Mouse (Mus musculus): ENCODE measurements around the gene Slc35f3. TPM values are rescaled to one million over a fixed set of nuclear protein-coding genes. Genes with fewer than 3 reads are reported as not detected.

Gene Slc35f3
- polyA plus RNA-seq, 1 experiment from 2014 or later: 0.83 TPM

GRCm38 (mm10) chr8:126433827-126434226, 135.5 kb downstream of the Slc35f3 start:
- no peak overlapping the region for H3K27ac ChIP-seq (ENCODE audit: low read depth, low read length)
- H3K9me3 ChIP-seq (ENCODE audit: control insufficient read depth, low read length): no peaks in the 10 kb centered on the region
- no peaks in the 10 kb centered on the region for H3K4me1 ChIP-seq (ENCODE audit: control insufficient read depth, insufficient read depth, low read length)
- H3K27me3 ChIP-seq (ENCODE audit: control insufficient read depth, insufficient read depth, low read length): no peaks in the 10 kb centered on the region
- H3K9ac ChIP-seq (ENCODE audit: low read depth, low read length): no peak overlapping the region
- ATAC-seq (ENCODE audit: low FRiP score, low TSS enrichment): no peak
- peaks cover 80% of the 10 kb centered on the region for H3K36me3 ChIP-seq (ENCODE audit: control insufficient read depth, insufficient read depth, low read length)
- H3K4me3 ChIP-seq (ENCODE audit: low read length): no peak overlapping the region
- H3K4me2 ChIP-seq (replicated peaks; ENCODE audit: low read depth, low read length): no peak overlapping the region
- WGBS: 84% methylated on average over 7 of the region's 7 CpGs

- H3K27me3 ChIP-seq (ENCODE audit: control insufficient read depth, insufficient read depth, low read length): no peaks in the 10 kb centered on the region
- H3K4me2 ChIP-seq (replicated peaks; ENCODE audit: low read depth, low read length): no peak overlapping the region
- no peaks in the 10 kb centered on the region for H3K9me3 ChIP-seq (ENCODE audit: control insufficient read depth, low read length)
- ATAC-seq (ENCODE audit: low FRiP score, low TSS enrichment): no peak
- H3K27ac ChIP-seq (ENCODE audit: low read depth, low read length): no peak overlapping the region
- no peak overlapping the region for H3K9ac ChIP-seq (ENCODE audit: low read depth, low read length)
- H3K4me1 ChIP-seq (ENCODE audit: control insufficient read depth, insufficient read depth, low read length): no peaks in the 10 kb centered on the region
- H3K36me3 ChIP-seq (ENCODE audit: control insufficient read depth, insufficient read depth, low read length): peaks cover 57% of the 10 kb centered on the region
- WGBS: 58% methylated on average over 2 of the region's 2 CpGs
- no peak overlapping the region for H3K4me3 ChIP-seq (ENCODE audit: low read length)
Measured at GRCm38 (mm10) chr8:126438937-126439336, 140.6 kb downstream of the Slc35f3 start.

Other genes starting within 250 kb of the Slc35f3 start
- 57.7 and 68.6 TPM in 2 replicates for gene Coa6, start 124.0 kb downstream of the Slc35f3 start, polyA plus RNA-seq (2014; fragmentation: Nextera tagmentation; extraction: Ambion mirVana)
- 3.3 and 6.3 TPM in 2 replicates for gene Tarbp1, start 176.5 kb downstream of the Slc35f3 start, polyA plus RNA-seq (2014; fragmentation: Nextera tagmentation; extraction: Ambion mirVana)